Comparison of ENCODE assay signal across 28 mouse cellular contexts in genomic region chr1:72714547-72714946, GRCm38 (mm10). TPM values are rescaled to one million over a fixed set of nuclear protein-coding genes. Genes with fewer than 3 reads are reported as not detected.
DNase-seq lines count a peak whose midpoint lies in the region; ATAC-seq and TF ChIP-seq lines count a peak whose summit lies in the region.
"Had no signal": no experiment of that assay in that cellular context is flagged by ENCODE, and none has a peak within 500 bp of the region (broad histone marks: within the 10 kb centered on the region; RNA-seq: fewer than 3 reads in every experiment).

No protein-coding gene starts in this region.

- no peak for TF ChIP-seq CTCF in midbrain, postnatal 0 days (IDR thresholded peaks at IDR 0.05)

- no peaks in the 10 kb centered on the region for H3K9me3 ChIP-seq in forebrain, embryonic 13.5 days (replicated peaks)
- H3K9me3 ChIP-seq in forebrain, embryonic 14.5 days (replicated peaks; ENCODE audit: control insufficient read depth, low read length), result no peaks in the 10 kb centered on the region
- no peaks in the 10 kb centered on the region for H3K9me3 ChIP-seq in midbrain, postnatal 0 days (ENCODE audit: low read length)
- H3K9me3 ChIP-seq in midbrain, embryonic 13.5 days, result no peaks in the 10 kb centered on the region
- H3K9me3 ChIP-seq: embryonic facial prominence, embryonic 12.5 days; forebrain, embryonic 10.5 days; heart, embryonic 12.5 days; hindbrain, embryonic 15.5 days had no signal

- 0 out of 2 replicates have a peak overlapping the region, but pooled peaks have one; percentile 5 for H3K9ac ChIP-seq in forebrain, embryonic 13.5 days
- H3K9ac ChIP-seq in forebrain, embryonic 14.5 days (ENCODE audit: low read length), result no peak overlapping the region
- 0 out of 2 replicates have a peak overlapping the region, but pooled peaks have one; percentile 9 for H3K9ac ChIP-seq in midbrain, postnatal 0 days (replicated peaks; ENCODE audit: low read length, poor library complexity, severe bottlenecking)
- no peak overlapping the region for H3K9ac ChIP-seq in midbrain, embryonic 13.5 days (replicated peaks)
- H3K9ac ChIP-seq: embryonic facial prominence, embryonic 12.5 days; heart, embryonic 12.5 days; hindbrain, embryonic 15.5 days had no signal

- no peaks in the 10 kb centered on the region for H3K27me3 ChIP-seq in forebrain, embryonic 13.5 days
- H3K27me3 ChIP-seq in forebrain, embryonic 14.5 days (replicated peaks; ENCODE audit: control insufficient read depth, insufficient read depth, low read length), result no peaks in the 10 kb centered on the region
- no peaks in the 10 kb centered on the region for H3K27me3 ChIP-seq in midbrain, postnatal 0 days (ENCODE audit: insufficient read depth, low read length)
- H3K27me3 ChIP-seq in midbrain, embryonic 13.5 days, result no peaks in the 10 kb centered on the region
- H3K27me3 ChIP-seq: CH12.LX; embryonic facial prominence, embryonic 12.5 days; heart, embryonic 12.5 days; hindbrain, embryonic 15.5 days; Patski had no signal

- H3K4me1 ChIP-seq in forebrain, embryonic 13.5 days, result peaks cover 25% of the 10 kb centered on the region
- H3K4me1 ChIP-seq in forebrain, embryonic 14.5 days (ENCODE audit: control insufficient read depth, insufficient read depth, low read length), result peaks cover 11% of the 10 kb centered on the region
- no peaks in the 10 kb centered on the region for H3K4me1 ChIP-seq in midbrain, postnatal 0 days (ENCODE audit: insufficient read depth, low read length)
- H3K4me1 ChIP-seq in midbrain, embryonic 13.5 days (replicated peaks), result peaks cover 23% of the 10 kb centered on the region

- no peak for DNase-seq in forebrain, embryonic 14.5 days (ENCODE audit: low spot score)
- no peak for DNase-seq in midbrain, postnatal 0 days (ENCODE audit: low spot score)
- peak; percentile 56 for DNase-seq in ZHBTc4 (ENCODE audit: low read depth, low spot score)
- no peak for DNase-seq in kidney, adult 9 months
- DNase-seq in ovary, postnatal 36 days (ENCODE audit: low spot score), result no peak
- DNase-seq: adrenal gland, postnatal 10 days; cerebellum, adult 11 months; cerebellum, adult 8-10 months; cerebellum, postnatal 14 days; embryo, embryonic 11 days; gastrocnemius, postnatal 14 days had no signal

- peaks cover 38% of the 10 kb centered on the region for H3K36me3 ChIP-seq in forebrain, embryonic 13.5 days (ENCODE audit: poor library complexity, severe bottlenecking)
- H3K36me3 ChIP-seq in forebrain, embryonic 14.5 days (ENCODE audit: control insufficient read depth, insufficient read depth, low read length), result peaks cover 39% of the 10 kb centered on the region
- peaks cover 20% of the 10 kb centered on the region for H3K36me3 ChIP-seq in midbrain, postnatal 0 days (ENCODE audit: insufficient read depth, low read length)
- H3K36me3 ChIP-seq in midbrain, embryonic 13.5 days, result peaks cover 30% of the 10 kb centered on the region

- no peak overlapping the region for H3K27ac ChIP-seq in forebrain, embryonic 13.5 days
- H3K27ac ChIP-seq in forebrain, embryonic 14.5 days (ENCODE audit: low read depth, low read length), result no peak overlapping the region
- no peak overlapping the region for H3K27ac ChIP-seq in midbrain, postnatal 0 days (ENCODE audit: low read depth, low read length)
- no peak overlapping the region for H3K27ac ChIP-seq in midbrain, embryonic 13.5 days
- H3K27ac ChIP-seq: embryonic facial prominence, embryonic 12.5 days; forebrain, embryonic 10.5 days; hindbrain, embryonic 15.5 days had no signal

- ATAC-seq in forebrain, embryonic 13.5 days, result no peak
- ATAC-seq in forebrain, embryonic 14.5 days, result no peak
- no peak for ATAC-seq in midbrain, postnatal 0 days (ENCODE audit: low FRiP score)
- no peak for ATAC-seq in midbrain, embryonic 13.5 days
- ATAC-seq: forebrain, embryonic 16.5 days; intestine, embryonic 16.5 days; Patski had no signal

- H3K4me2 ChIP-seq in forebrain, embryonic 13.5 days, result no peak overlapping the region
- H3K4me2 ChIP-seq in forebrain, embryonic 14.5 days (ENCODE audit: low read length), result no peak overlapping the region
- no peak overlapping the region for H3K4me2 ChIP-seq in midbrain, postnatal 0 days (ENCODE audit: low read depth, low read length, poor library complexity, severe bottlenecking)
- H3K4me2 ChIP-seq in midbrain, embryonic 13.5 days (replicated peaks), result no peak overlapping the region
- H3K4me2 ChIP-seq: embryonic facial prominence, embryonic 12.5 days; heart, embryonic 12.5 days; hindbrain, embryonic 15.5 days had no signal

- H3K4me3 ChIP-seq in forebrain, embryonic 13.5 days, result no peak overlapping the region
- no peak overlapping the region for H3K4me3 ChIP-seq in forebrain, embryonic 14.5 days (ENCODE audit: low read depth, low read length)
- H3K4me3 ChIP-seq in midbrain, postnatal 0 days (ENCODE audit: low read depth, low read length), result no peak overlapping the region
- H3K4me3 ChIP-seq in midbrain, embryonic 13.5 days (replicated peaks), result no peak overlapping the region
- H3K4me3 ChIP-seq: embryonic facial prominence, embryonic 12.5 days; erythroblast, embryonic 14.5 days; forebrain, embryonic 10.5 days; heart, embryonic 12.5 days; hindbrain, embryonic 15.5 days had no signal

- WGBS in forebrain, embryonic 13.5 days, result 73% methylated on average over 4 of the region's 4 CpGs
- WGBS in forebrain, embryonic 14.5 days, result 78% methylated on average over 4 of the region's 4 CpGs
- WGBS in midbrain, postnatal 0 days, result 73% methylated on average over 4 of the region's 4 CpGs
- WGBS in midbrain, embryonic 13.5 days, result 70% methylated on average over 4 of the region's 4 CpGs

RNA-seq across cellular contexts. Expression of gene Rpl37a, which starts 3.5 kb away (rescaled TPM):
- 1,396 and 1,648 TPM in 2 replicates for polyA plus RNA-seq in forebrain, embryonic 13.5 days (2015; fragmentation: Nextera tagmentation; extraction: Ambion mirVana)
- polyA plus RNA-seq in forebrain, embryonic 14.5 days (2014; fragmentation: Nextera tagmentation; extraction: Ambion mirVana), result 1,225 and 1,554 TPM in 2 replicates
- total RNA-seq in midbrain, postnatal 0 days (2014; rRNA removed), result 487 and 626 TPM in 2 replicates
- 1,038 and 1,114 TPM in 2 replicates for polyA plus RNA-seq in midbrain, postnatal 0 days (2015; fragmentation: Nextera tagmentation; extraction: Ambion mirVana)
- polyA plus RNA-seq in midbrain, embryonic 13.5 days (2015; fragmentation: Nextera tagmentation; extraction: Ambion mirVana), result 1,218 and 1,294 TPM in 2 replicates

RNA-seq across cellular contexts. Expression of gene Ankar, which starts 14.2 kb away (rescaled TPM):
- polyA plus RNA-seq in forebrain, embryonic 13.5 days (2015; fragmentation: Nextera tagmentation; extraction: Ambion mirVana), result not detected in 2 replicates
- not detected in 2 replicates for polyA plus RNA-seq in forebrain, embryonic 14.5 days (2014; fragmentation: Nextera tagmentation; extraction: Ambion mirVana)
- not detected in 2 replicates for total RNA-seq in midbrain, postnatal 0 days (2014; rRNA removed)
- not detected in 2 replicates for polyA plus RNA-seq in midbrain, postnatal 0 days (2015; fragmentation: Nextera tagmentation; extraction: Ambion mirVana)
- not detected in 2 replicates for polyA plus RNA-seq in midbrain, embryonic 13.5 days (2015; fragmentation: Nextera tagmentation; extraction: Ambion mirVana)
- total RNA-seq: adrenal gland, postnatal 10 days; adrenal gland, postnatal 4 days; CH12.LX; common myeloid progenitor, adult 5-6 weeks; gastrocnemius, postnatal 14 days; heart, adult 8-10 months; heart, postnatal 25 days had no signal
- polyA plus RNA-seq: embryonic facial prominence, embryonic 12.5 days; erythroblast, embryonic 14.5 days; forebrain, embryonic 10.5 days; forebrain, embryonic 16.5 days; frontal cortex, adult 2 months; heart, embryonic 12.5 days; heart, embryonic 16.5 days; hindbrain, embryonic 15.5 days; intestine, embryonic 16.5 days; Patski had no signal

Comparison
In these comparisons a context has a peak if more than half of its experiments do, and no peak if none do; other contexts are left out.
1. H3K9ac ChIP-seq: peak in forebrain, embryonic 13.5 days (single experiment) and midbrain, postnatal 0 days (single experiment); none in forebrain, embryonic 14.5 days (single experiment) and midbrain, embryonic 13.5 days (single experiment).